Mouse (Mus musculus) ES-Bruce4 (cell line): Measurements from ENCODE around the gene Aco1. TPM values are rescaled to one million over a fixed set of nuclear protein-coding genes. Genes with fewer than 3 reads are reported as not detected.

Source experiments
- H3K27ac ChIP-seq: 2 replicates; pipeline ENCODE4 v1.5.1; 2012; ENCODE audit warnings: low read length, inconsistent platforms; ENCODE audit not compliant: insufficient read depth
- H3K27me3 ChIP-seq: 2 replicates; pipeline ENCODE4 v1.6.1; 2012; ENCODE audit warnings: mild to moderate bottlenecking, low read length, inconsistent platforms; ENCODE audit not compliant: control insufficient read depth, poor library complexity, insufficient read depth, severe bottlenecking
- H3K36me3 ChIP-seq: 2 replicates; pipeline ENCODE4 v1.6.1; 2012; ENCODE audit warnings: inconsistent platforms, mild to moderate bottlenecking, low read length, moderate library complexity; ENCODE audit not compliant: control insufficient read depth, poor library complexity, insufficient read depth, severe bottlenecking
- H3K4me1 ChIP-seq: one replicate; pipeline ENCODE4 v1.8.1; 2011; ENCODE audit warnings: low read length; ENCODE audit not compliant: control insufficient read depth, insufficient read depth
- H3K4me3 ChIP-seq: 2 replicates; pipeline ENCODE4 v1.5.1; 2011; ENCODE audit warnings: low read depth, mild to moderate bottlenecking, low read length
- H3K9ac ChIP-seq: 2 replicates; pipeline ENCODE4 v1.6.1; 2012; ENCODE audit warnings: low read depth, mild to moderate bottlenecking, inconsistent platforms; ENCODE audit not compliant: poor library complexity, severe bottlenecking
- H3K9me3 ChIP-seq: replicated peaks from 2 replicates; pipeline ENCODE4 v1.6.1; 2012; ENCODE audit warnings: mild to moderate bottlenecking, low read length, inconsistent platforms; ENCODE audit not compliant: control insufficient read depth, poor library complexity, insufficient read depth, severe bottlenecking
- CTCF ChIP-seq: IDR thresholded peaks from one replicate; pipeline ENCODE4 v1.8.1; 2011; ENCODE audit warnings: low read depth, low read length
- EP300 ChIP-seq: IDR thresholded peaks from 2 replicates; pipeline ENCODE4 v1.6.1; 2011; ENCODE audit warnings: low read depth, low read length; ENCODE audit not compliant: insufficient read depth
- POLR2A ChIP-seq: IDR thresholded peaks from one replicate; pipeline ENCODE4 v1.8.1; 2011; ENCODE audit warnings: low read length; ENCODE audit not compliant: insufficient read depth
- polyA plus RNA-seq: library from polyadenylated mRNA; stranded (reverse); fragments of >200 nt; gene quantifications from 2 replicates; pipeline ENCODE4 v1.2.4, GENCODE M21; 2011; ENCODE audit warnings: low read depth; ENCODE audit not compliant: missing spikeins, insufficient read depth, insufficient read length

The Aco1 gene
- polyA plus RNA-seq, 1 experiment, result 46.7 TPM

DNA sequence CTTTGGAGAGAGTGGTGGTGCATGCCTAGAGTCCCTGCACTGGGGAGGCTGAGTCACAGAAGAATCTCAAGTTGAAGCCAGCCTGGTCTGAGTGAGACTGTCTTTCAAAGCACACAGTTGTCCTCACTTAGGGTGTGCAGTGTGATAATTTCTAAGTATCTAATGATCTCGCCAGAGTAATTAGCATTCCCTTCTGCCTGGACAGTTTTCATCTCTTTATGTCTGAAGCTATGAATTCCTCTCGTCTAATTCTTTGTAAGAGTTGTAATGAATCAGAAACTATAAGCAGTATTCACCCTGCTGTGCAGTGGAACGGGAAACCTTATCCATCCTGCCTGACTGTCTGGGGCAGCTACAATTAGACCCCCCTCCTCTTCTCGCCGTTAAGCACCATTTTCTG lies 64.8 kb downstream of the Aco1 start:
- no peak overlapping the region for H3K4me3 ChIP-seq

DNA sequence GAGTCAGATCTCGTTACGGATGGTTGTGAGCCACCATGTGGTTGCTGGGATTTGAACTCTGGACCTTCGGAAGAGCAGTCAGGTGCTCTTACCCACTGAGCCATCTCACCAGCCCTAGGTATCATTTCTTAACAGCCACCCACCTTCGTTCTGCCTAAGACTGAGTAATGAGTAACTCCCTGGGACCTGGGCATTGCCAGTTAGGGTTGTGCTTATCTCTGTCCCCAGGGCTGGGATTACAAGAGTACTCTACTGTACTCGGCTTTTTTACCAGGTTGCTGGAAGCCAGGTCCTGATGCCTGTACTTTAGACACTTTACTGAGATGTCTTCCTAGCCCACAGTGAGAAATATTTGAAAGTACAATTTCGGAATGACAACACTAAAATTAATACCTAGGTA lies 69.3 kb downstream of the Aco1 start:
- no peak overlapping the region for H3K9ac ChIP-seq
- H3K4me3 ChIP-seq, result no peak overlapping the region
- TF ChIP-seq EP300 (no peak), CTCF (no peak), POLR2A (no peak)
- H3K4me1 ChIP-seq, result no peaks in the 10 kb centered on the region
- H3K9me3 ChIP-seq, result no peaks in the 10 kb centered on the region
- H3K27me3 ChIP-seq, result no peaks in the 10 kb centered on the region
- H3K36me3 ChIP-seq, result peaks cover 20% of the 10 kb centered on the region
- no peak overlapping the region for H3K27ac ChIP-seq

More for the DNA sequence above, 64.8 kb downstream of the Aco1 start:
- no peaks in the 10 kb centered on the region for H3K4me1 ChIP-seq
- no peak overlapping the region for H3K9ac ChIP-seq
- H3K36me3 ChIP-seq, result peaks cover 20% of the 10 kb centered on the region
- no peaks in the 10 kb centered on the region for H3K27me3 ChIP-seq
- H3K27ac ChIP-seq, result no peak overlapping the region
- H3K9me3 ChIP-seq, result no peaks in the 10 kb centered on the region
- no peak for TF ChIP-seq EP300
- TF ChIP-seq CTCF, result no peak
- TF ChIP-seq POLR2A, result no peak

GRCm38 (mm10) chr4:40217910-40218309 lies 75.0 kb downstream of the Aco1 start:
- Histone ChIP-seq H3K9me3 (no peaks in the 10 kb centered on the region), H3K4me1 (peaks cover 5% of the 10 kb centered on the region), H3K27ac (peak overlapping the region; percentile 40), H3K9ac (no peak overlapping the region), H3K27me3 (no peaks in the 10 kb centered on the region), H3K4me3 (peak overlapping the region; percentile 12; the same call in 1 of the 2 replicates), H3K36me3 (peaks cover 6% of the 10 kb centered on the region)
- TF ChIP-seq EP300 (no peak), CTCF (peak; percentile 74), POLR2A (no peak)

GRCm38 (mm10) chr4:40218382-40218781 lies 75.5 kb downstream of the Aco1 start:
- TF ChIP-seq POLR2A, result peak; percentile 39
- no peak for TF ChIP-seq EP300
- peak; percentile 61 for TF ChIP-seq CTCF
- no peaks in the 10 kb centered on the region for H3K9me3 ChIP-seq
- no peak overlapping the region for H3K4me3 ChIP-seq
- H3K9ac ChIP-seq, result no peak overlapping the region
- peaks cover 6% of the 10 kb centered on the region for H3K36me3 ChIP-seq
- H3K27me3 ChIP-seq, result no peaks in the 10 kb centered on the region
- H3K4me1 ChIP-seq, result peaks cover 5% of the 10 kb centered on the region
- peak overlapping the region; percentile 85 for H3K27ac ChIP-seq

DNA sequence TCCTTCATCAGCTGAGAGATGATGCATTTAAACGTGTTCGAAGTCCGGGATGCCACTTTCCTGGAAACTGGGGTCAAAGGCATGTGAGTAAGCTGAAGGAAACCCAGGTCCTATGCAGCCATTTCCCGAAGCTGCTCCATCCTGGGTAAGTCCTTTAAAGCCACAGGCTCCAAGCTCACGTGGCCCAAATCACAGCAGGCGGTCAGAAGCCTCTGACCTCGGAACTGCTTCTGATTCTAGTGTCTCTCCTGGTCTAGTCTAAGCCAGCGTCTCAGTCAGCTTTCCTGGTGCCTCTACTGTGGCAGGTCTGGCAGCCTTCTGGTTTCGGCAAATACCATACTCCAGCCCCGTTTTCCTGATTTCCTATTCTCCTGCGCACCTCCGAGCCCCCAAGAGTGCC lies 77.6 kb downstream of the Aco1 start:
- TF ChIP-seq POLR2A, result no peak
- TF ChIP-seq EP300, result no peak
- TF ChIP-seq CTCF, result no peak
- Histone ChIP-seq H3K36me3 (peaks cover 3% of the 10 kb centered on the region), H3K27me3 (no peaks in the 10 kb centered on the region), H3K4me1 (peaks cover 5% of the 10 kb centered on the region), H3K27ac (peak overlapping the region; percentile 95), H3K9ac (peak overlapping the region; percentile 47), H3K4me3 (peak overlapping the region; percentile 73), H3K9me3 (no peaks in the 10 kb centered on the region)

DNA sequence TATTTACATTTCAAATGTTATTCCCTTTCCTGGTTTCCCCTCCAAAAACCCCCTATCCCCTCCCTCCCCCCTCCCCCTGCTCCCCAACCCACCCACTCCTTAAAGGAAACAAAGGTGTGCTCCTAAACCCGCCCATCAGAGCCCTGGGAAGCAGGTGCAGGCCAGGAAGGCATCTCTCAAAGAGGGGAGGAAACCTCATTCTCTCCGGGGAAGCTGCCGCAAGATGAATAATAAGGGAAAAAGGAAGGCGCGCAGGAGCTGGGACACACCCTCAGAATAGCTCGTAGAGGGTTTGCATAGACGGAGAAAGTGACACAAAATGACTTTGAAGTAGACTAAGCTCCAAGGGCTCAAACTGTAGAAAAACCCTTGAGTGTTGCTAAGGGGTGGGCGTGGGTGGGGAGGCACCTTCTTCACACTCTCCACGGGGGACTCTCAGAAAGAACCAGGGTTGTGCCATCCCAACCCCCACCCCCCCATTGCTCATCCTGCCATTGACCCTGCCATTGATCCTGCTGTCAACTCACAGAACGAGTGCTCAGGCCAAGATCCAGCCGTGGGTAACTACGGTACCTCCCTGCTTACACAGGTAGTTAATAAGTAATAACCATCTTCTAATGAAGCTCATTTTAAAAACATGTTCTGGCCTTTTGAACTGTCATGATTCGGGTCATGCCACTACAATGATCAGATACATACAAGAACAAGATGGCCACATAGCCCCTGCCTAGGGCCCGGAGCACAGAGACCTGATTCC lies 78.3 kb downstream of the Aco1 start:
- Histone ChIP-seq H3K4me1 (peaks cover 5% of the 10 kb centered on the region), H3K27ac (0 out of 2 replicates have a peak overlapping the region, but pooled peaks have one; percentile 32), H3K27me3 (no peaks in the 10 kb centered on the region), H3K9ac (no peak overlapping the region), H3K36me3 (no peaks in the 10 kb centered on the region; the same call in none of the 2 replicates), H3K9me3 (no peaks in the 10 kb centered on the region), H3K4me3 (no peak overlapping the region)
- 0 out of 2 replicates have a peak, but pooled peaks have one; percentile 20 for TF ChIP-seq EP300
- TF ChIP-seq CTCF, result no peak
